Mouse (Mus musculus) intestine, embryonic 15.5 days (tissue): ENCODE results near the gene Eya4. TPM values are rescaled to one million over a fixed set of nuclear protein-coding genes. Genes with fewer than 3 reads are reported as not detected.

Experiments used
- ATAC-seq: fragments of 200-750 bp; cut with Nextera tagmentation; 2 replicates; pipeline ENCODE4 v1.8.0; 2017; ENCODE audit warnings: moderate TSS enrichment, moderate library complexity
- H3K27ac ChIP-seq: fragments of 300-500 bp; sonication (generic); 2 replicates; pipeline ENCODE4 v1.5.1; 2015; ENCODE audit warnings: mild to moderate bottlenecking, inconsistent platforms
- H3K27me3 ChIP-seq: fragments of 300-500 bp; sonication (generic); replicated peaks from 2 replicates; pipeline ENCODE4 v1.6.1; 2015; ENCODE audit warnings: inconsistent platforms
- H3K36me3 ChIP-seq: fragments of 300-500 bp; sonication (generic); 2 replicates; pipeline ENCODE4 v1.6.1; 2015; ENCODE audit warnings: inconsistent platforms
- H3K4me1 ChIP-seq: fragments of 300-500 bp; sonication (generic); replicated peaks from 2 replicates; pipeline ENCODE4 v1.6.1; 2015; ENCODE audit warnings: inconsistent platforms
- H3K4me2 ChIP-seq: fragments of 300-500 bp; sonication (generic); replicated peaks from 2 replicates; pipeline ENCODE4 v1.6.1; 2015; ENCODE audit warnings: mild to moderate bottlenecking, inconsistent platforms
- H3K4me3 ChIP-seq: fragments of 300-500 bp; sonication (generic); replicated peaks from 2 replicates; pipeline ENCODE4 v1.5.1; 2015; ENCODE audit warnings: inconsistent platforms
- H3K9ac ChIP-seq: fragments of 300-500 bp; sonication (generic); 2 replicates; pipeline ENCODE4 v1.6.1; 2015; ENCODE audit warnings: inconsistent platforms
- H3K9me3 ChIP-seq: fragments of 300-500 bp; sonication (generic); 2 replicates; pipeline ENCODE4 v1.6.1; 2016; ENCODE audit warnings: inconsistent platforms
- WGBS: fragments of 180-500 bp; shearing (Covaris S2); methylation state at CpG from one replicate; pipeline ENCODE4 v1.1.7; 2015; 5-methylcytosine and 5-hydroxymethylcytosine counted together
- polyA plus RNA-seq: library from polyadenylated mRNA; unstranded; fragments of >200 nt; fragmentation: Nextera tagmentation; extraction: Ambion mirVana; gene quantifications from 2 replicates; pipeline ENCODE4 v1.2.1, GENCODE M21; 2015

Eya4 gene
- polyA plus RNA-seq, 1 experiment from 2014 or later, result 1.1 TPM

GRCm38 (mm10) chr10:23126529-23126928 lies 224.1 kb downstream of the Eya4 start:
- H3K27ac ChIP-seq, result no peak overlapping the region
- H3K9me3 ChIP-seq, result no peaks in the 10 kb centered on the region
- WGBS, result 91% methylated on average over 5 of the region's 5 CpGs
- ATAC-seq, result no peak
- no peak overlapping the region for H3K4me2 ChIP-seq
- H3K4me3 ChIP-seq, result no peak overlapping the region
- H3K27me3 ChIP-seq, result no peaks in the 10 kb centered on the region
- no peaks in the 10 kb centered on the region for H3K36me3 ChIP-seq
- no peaks in the 10 kb centered on the region for H3K4me1 ChIP-seq
- no peak overlapping the region for H3K9ac ChIP-seq

- no peak overlapping the region for H3K4me3 ChIP-seq
- no peak for ATAC-seq
- H3K27ac ChIP-seq, result no peak overlapping the region
- H3K27me3 ChIP-seq, result no peaks in the 10 kb centered on the region
- 40% methylated on average over 2 of the region's 2 CpGs for WGBS
- no peaks in the 10 kb centered on the region for H3K4me1 ChIP-seq
- H3K9me3 ChIP-seq, result no peaks in the 10 kb centered on the region
- no peaks in the 10 kb centered on the region for H3K36me3 ChIP-seq
- H3K4me2 ChIP-seq, result no peak overlapping the region
- H3K9ac ChIP-seq, result no peak overlapping the region
Measured at GRCm38 (mm10) chr10:23120437-23120836, 230.1 kb downstream of the Eya4 start.

DNA sequence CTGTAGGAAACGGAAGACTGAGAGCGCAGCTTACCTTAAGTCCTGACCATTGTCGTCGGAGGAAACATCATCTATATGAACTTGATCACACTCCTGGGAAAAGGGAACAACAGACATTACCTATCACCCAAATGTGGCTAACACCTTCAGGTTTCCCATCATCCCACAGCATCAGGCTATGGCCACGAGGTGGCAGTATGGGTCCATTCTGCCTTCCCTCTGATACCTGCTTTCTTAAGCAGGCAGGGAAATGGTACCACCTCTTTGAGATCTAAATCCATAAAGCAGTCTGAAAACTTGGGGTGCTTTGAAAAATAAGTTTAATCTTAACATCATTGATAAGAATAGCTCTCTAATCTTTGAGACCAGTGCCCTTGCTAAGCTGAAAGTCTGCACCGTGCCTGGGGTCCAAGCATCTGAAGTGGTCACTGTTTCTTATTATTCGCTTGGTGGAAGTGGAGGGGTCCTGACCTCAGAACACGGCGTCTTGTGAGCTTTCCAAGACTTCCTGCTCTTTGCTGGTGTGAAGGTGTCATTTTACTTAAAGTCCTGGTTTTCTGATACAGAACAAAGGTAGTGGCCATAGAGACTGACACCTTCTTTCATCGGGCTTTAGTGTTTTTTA lies 233.7 kb downstream of the Eya4 start:
- H3K4me2 ChIP-seq, result no peak overlapping the region
- WGBS, result 42% methylated on average over 10 of the region's 10 CpGs
- no peak for ATAC-seq

GRCm38 (mm10) chr10:23116063-23116462 lies 234.5 kb downstream of the Eya4 start:
- Histone ChIP-seq H3K9ac (no peak overlapping the region), H3K27ac (no peak overlapping the region), H3K4me3 (no peak overlapping the region), H3K36me3 (no peaks in the 10 kb centered on the region), H3K4me2 (no peak overlapping the region), H3K4me1 (no peaks in the 10 kb centered on the region), H3K9me3 (no peaks in the 10 kb centered on the region), H3K27me3 (no peaks in the 10 kb centered on the region)
- ATAC-seq, result no peak
- WGBS, result 78% methylated on average over 8 of the region's 8 CpGs

More for the DNA sequence above, 233.7 kb downstream of the Eya4 start:
- no peak overlapping the region for H3K27ac ChIP-seq
- no peaks in the 10 kb centered on the region for H3K9me3 ChIP-seq
- no peaks in the 10 kb centered on the region for H3K27me3 ChIP-seq
- H3K36me3 ChIP-seq, result no peaks in the 10 kb centered on the region
- H3K4me3 ChIP-seq, result no peak overlapping the region
- H3K9ac ChIP-seq, result no peak overlapping the region
- no peaks in the 10 kb centered on the region for H3K4me1 ChIP-seq

- Histone ChIP-seq H3K9ac (no peak overlapping the region), H3K9me3 (no peaks in the 10 kb centered on the region), H3K27me3 (no peaks in the 10 kb centered on the region), H3K4me1 (no peaks in the 10 kb centered on the region), H3K4me3 (no peak overlapping the region), H3K36me3 (no peaks in the 10 kb centered on the region), H3K4me2 (no peak overlapping the region), H3K27ac (no peak overlapping the region)
- no peak for ATAC-seq
- WGBS, result 65% methylated on average over 3 of the region's 3 CpGs
Measured at GRCm38 (mm10) chr10:23115321-23115720, 235.3 kb downstream of the Eya4 start.

DNA sequence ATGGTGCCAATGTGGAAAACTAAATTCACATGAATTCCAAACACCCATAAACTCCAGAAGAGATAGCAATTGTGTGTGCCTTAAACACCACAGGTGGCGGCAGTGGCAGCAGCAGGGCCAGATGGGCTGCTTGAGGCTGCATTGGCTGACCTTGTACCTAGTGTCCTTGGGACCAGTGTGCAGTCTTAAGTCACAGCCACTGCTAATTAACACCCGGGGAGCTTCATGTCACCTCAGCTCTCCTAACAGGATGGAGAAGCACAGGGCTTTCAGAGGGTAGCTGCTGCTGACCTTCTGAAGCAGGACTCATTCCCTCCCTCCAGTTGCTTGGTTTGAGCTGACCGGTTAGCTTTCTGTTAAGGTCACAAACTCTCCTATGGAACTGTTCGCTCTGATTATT lies 242.5 kb downstream of the Eya4 start:
- Histone ChIP-seq H3K9ac (no peak overlapping the region), H3K27me3 (no peaks in the 10 kb centered on the region), H3K9me3 (no peaks in the 10 kb centered on the region), H3K27ac (no peak overlapping the region), H3K36me3 (no peaks in the 10 kb centered on the region), H3K4me2 (no peak overlapping the region), H3K4me3 (no peak overlapping the region), H3K4me1 (no peaks in the 10 kb centered on the region)
- WGBS, result 73% methylated on average over 4 of the region's 4 CpGs
- ATAC-seq, result no peak

DNA sequence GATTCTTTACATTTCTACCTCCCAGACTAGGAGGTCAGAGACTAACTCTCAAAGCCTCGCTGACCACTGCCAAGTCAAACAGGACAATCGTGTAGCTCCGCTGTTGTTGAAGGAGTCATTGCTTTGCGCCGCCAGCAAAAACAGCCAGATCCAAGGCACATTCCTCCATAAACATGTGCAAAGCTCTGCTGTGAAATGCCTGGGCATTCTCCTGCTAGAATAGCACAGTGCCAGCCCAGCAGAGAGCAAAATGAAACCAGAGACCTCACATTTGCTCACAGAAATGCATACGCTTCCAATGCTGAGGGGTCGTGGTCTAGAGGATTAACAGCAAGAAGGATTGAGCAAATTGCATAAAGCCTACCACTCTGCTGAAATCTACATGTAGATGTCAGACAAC lies 258.1 kb downstream of the Eya4 start:
- Histone ChIP-seq H3K9ac (no peak overlapping the region), H3K27ac (no peak overlapping the region), H3K4me1 (no peaks in the 10 kb centered on the region), H3K27me3 (no peaks in the 10 kb centered on the region), H3K4me3 (no peak overlapping the region), H3K4me2 (no peak overlapping the region), H3K9me3 (no peaks in the 10 kb centered on the region), H3K36me3 (no peaks in the 10 kb centered on the region)
- no peak for ATAC-seq
- 84% methylated on average over 7 of the region's 7 CpGs for WGBS

- no peak for ATAC-seq
Measured at GRCm38 (mm10) chr10:23091552-23091951, 259.0 kb downstream of the Eya4 start.

DNA sequence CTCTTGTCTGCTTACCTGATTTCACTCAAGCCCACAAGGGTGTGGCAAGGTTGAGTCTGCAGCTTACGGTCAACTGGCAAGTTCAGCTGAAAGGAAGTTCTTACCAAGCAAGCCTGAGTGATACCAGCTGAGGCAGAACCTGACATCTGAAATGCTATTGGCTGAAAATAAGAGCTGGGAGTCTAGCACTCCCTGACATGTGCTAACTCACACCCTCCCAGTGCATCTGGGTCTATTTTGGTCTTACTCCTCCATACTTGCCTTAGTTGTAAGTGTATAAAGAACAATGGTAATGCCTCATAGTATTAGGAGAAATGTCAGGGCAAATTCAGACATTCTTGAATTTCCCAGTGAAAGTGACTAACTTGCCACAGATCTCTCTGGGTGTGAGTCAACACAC lies 260.3 kb downstream of the Eya4 start:
- Histone ChIP-seq H3K9me3 (no peaks in the 10 kb centered on the region), H3K27me3 (no peaks in the 10 kb centered on the region), H3K4me2 (no peak overlapping the region), H3K9ac (no peak overlapping the region), H3K4me1 (no peaks in the 10 kb centered on the region), H3K36me3 (no peaks in the 10 kb centered on the region), H3K4me3 (no peak overlapping the region), H3K27ac (no peak overlapping the region)
- WGBS, result 78% methylated on average over 1 of the region's 1 CpGs
- no peak for ATAC-seq

More at GRCm38 (mm10) chr10:23091552-23091951, 259.0 kb downstream of the Eya4 start:
- Histone ChIP-seq H3K27me3 (no peaks in the 10 kb centered on the region), H3K36me3 (no peaks in the 10 kb centered on the region), H3K4me1 (no peaks in the 10 kb centered on the region), H3K4me2 (no peak overlapping the region), H3K9ac (no peak overlapping the region), H3K9me3 (no peaks in the 10 kb centered on the region), H3K27ac (no peak overlapping the region), H3K4me3 (no peak overlapping the region)
- WGBS, result 61% methylated on average over 3 of the region's 3 CpGs

DNA sequence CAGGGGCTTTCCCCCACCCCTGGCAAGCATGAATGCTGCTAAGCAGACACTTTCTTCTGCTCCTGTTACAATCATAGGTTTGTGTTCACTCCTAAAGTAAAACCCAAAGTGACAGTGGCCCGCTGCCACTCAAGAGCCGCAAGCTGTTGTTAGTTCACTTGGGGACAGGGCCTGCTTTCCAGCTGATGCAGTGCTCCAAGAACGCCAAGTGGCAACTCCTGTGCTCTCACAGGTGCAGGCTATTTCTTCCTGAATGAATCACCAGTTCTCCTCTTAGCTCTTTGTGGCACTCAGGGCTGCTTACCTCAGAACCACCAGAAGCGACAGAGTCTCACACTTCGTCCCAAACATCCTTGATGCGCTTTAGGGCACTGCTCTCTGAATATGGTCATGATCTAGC lies 261.3 kb downstream of the Eya4 start:
- Histone ChIP-seq H3K27ac (no peak overlapping the region), H3K36me3 (no peaks in the 10 kb centered on the region), H3K27me3 (no peaks in the 10 kb centered on the region), H3K4me1 (no peaks in the 10 kb centered on the region), H3K4me2 (no peak overlapping the region), H3K9me3 (no peaks in the 10 kb centered on the region), H3K4me3 (no peak overlapping the region), H3K9ac (no peak overlapping the region)
- no peak for ATAC-seq
- WGBS, result 88% methylated on average over 6 of the region's 6 CpGs

GRCm38 (mm10) chr10:23088764-23089163 lies 261.8 kb downstream of the Eya4 start:
- 29% methylated on average over 3 of the region's 3 CpGs for WGBS
- no peaks in the 10 kb centered on the region for H3K4me1 ChIP-seq
- H3K4me3 ChIP-seq, result no peak overlapping the region
- ATAC-seq, result no peak
- no peak overlapping the region for H3K9ac ChIP-seq
- H3K4me2 ChIP-seq, result no peak overlapping the region
- no peaks in the 10 kb centered on the region for H3K27me3 ChIP-seq
- H3K27ac ChIP-seq, result no peak overlapping the region
- H3K9me3 ChIP-seq, result no peaks in the 10 kb centered on the region
- H3K36me3 ChIP-seq, result no peaks in the 10 kb centered on the region

DNA sequence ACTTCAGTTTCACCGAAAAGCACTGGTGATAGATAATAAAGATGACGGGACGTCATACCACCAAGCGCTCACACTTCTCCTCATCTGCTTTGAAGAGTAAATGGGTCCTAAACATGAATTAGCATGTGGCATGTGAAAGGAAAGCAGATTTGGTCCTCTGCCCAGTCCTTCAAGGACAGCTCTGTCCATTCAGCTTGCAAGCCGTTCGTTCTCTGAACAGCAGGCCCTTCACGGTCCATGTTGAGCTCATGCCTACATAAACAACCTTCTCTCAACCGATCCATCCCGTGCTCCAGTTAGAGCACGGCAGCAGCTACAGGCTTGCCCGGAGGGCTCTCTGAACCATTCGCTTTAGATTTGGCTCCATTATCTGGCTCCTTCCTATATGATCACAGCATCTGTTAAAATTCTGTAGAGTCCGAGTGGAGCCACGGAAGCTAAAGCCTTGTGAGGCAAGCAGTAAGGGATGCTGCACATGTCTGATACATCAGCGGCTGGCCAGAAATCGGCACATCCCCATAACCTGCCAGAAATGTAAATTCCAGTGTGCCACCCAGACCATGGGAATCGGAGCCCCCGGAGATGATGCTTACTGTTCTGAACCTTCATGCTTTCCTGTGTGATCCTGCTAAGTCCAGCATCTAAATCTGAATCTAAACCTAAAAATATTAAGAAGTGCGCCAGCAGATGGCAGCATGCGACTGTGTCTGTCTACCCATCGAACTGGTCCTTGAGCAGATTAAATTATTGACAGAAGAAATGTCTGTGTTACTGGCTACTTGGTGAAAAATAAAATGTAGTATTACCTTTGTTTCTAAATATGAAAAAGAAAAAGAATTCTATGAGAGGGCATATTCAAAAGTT lies 264.0 kb downstream of the Eya4 start:
- Histone ChIP-seq H3K9ac (no peak overlapping the region), H3K4me2 (no peak overlapping the region), H3K9me3 (no peaks in the 10 kb centered on the region), H3K4me3 (no peak overlapping the region), H3K27me3 (no peaks in the 10 kb centered on the region), H3K27ac (no peak overlapping the region), H3K36me3 (no peaks in the 10 kb centered on the region), H3K4me1 (no peaks in the 10 kb centered on the region)
- 60% methylated on average over 21 of the region's 21 CpGs for WGBS
- ATAC-seq, result no peak

DNA sequence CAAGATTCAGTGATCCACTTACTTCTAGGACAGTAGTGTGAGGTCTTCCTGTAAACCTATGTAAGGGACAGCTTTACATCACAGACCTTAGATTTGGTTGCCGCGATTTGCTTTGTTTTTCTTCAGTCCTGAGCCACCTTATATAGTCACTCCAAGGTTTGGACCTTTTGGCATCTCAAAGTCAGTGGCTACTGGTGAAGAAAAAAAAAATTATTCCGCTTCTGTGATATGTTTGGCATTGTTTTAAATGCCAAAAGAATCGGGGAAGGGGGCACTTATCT lies 269.1 kb downstream of the Eya4 start:
- Histone ChIP-seq H3K4me1 (no peaks in the 10 kb centered on the region), H3K36me3 (no peaks in the 10 kb centered on the region), H3K9me3 (no peaks in the 10 kb centered on the region), H3K4me2 (no peak overlapping the region), H3K27me3 (no peaks in the 10 kb centered on the region), H3K9ac (no peak overlapping the region), H3K4me3 (no peak overlapping the region), H3K27ac (no peak overlapping the region)
- no peak for ATAC-seq
- 29% methylated on average over 4 of the region's 4 CpGs for WGBS
